Mouse (Mus musculus): ENCODE data around the gene Cdh11. TPM values are rescaled to one million over a fixed set of nuclear protein-coding genes. Genes with fewer than 3 reads are reported as not detected.

Cdh11 gene
- 0.09 TPM in 1 of 2 replicates, not detected in the other for polyA plus RNA-seq (2012; ENCODE audit: low replicate concordance)

DNA sequence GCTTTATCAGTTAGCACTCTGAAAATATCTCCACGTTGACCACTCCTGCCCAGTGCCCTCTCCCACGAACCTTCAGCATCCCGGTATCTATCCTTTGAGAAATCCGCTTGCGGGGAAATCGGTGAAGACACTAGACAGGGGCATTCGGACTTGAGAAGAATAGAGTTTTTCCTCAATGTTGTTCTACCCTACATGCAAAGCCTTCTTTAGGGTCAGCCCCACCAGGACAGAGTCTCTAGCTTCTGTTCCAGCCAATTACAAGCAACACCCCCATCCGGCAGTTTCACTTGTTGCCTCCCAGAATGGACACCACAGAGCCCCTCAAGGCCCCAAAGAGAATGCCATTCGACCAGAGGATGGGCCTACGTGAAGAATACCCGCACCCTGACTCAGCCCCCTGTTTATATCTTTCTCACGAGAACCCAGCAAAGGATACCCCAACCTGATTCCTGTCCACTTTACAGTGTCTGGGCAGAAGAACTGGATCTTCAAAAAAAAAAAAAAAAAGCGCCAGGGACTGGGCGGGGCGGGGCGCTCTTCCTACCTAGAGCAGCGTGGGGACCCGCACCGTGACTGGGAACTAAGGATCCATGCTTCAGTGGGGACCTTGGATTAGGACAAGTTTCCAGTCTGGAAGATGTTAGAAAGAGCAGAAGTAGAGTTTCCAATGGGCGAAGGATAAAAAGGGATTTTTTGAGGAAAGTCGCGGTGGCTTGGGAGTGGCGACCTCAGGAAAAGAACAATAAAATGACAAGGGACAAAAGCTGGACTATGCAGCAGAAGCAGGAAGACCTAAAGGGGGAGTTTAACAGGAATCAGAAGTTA is at the start of gene Cdh11:
Gene Cdh11, minus strand, starts transcription at position 51 of the 825 bp plus-strand sequence.

